Mouse (Mus musculus) E14TG2a.4 (cell line): ENCODE data around the gene 1700001P01Rik.

Source experiments
- CTCF ChIP-seq: conservative IDR thresholded peaks from 2 replicates; pipeline ENCODE4 v1.5.1; 2014; ENCODE audit warnings: low read length
- POU5F1 ChIP-seq: IDR thresholded peaks from 2 replicates; pipeline ENCODE4 v1.6.1; 2014; ENCODE audit warnings: low read length, borderline replicate concordance

GRCm38 (mm10) chr11:97802495-97802894 lies 26.8 kb upstream of the 1700001P01Rik start:
- TF ChIP-seq CTCF: no peak
- no peak for TF ChIP-seq POU5F1
